Mouse (Mus musculus) gastrocnemius, adult 2 months (tissue): Measurements from ENCODE around the gene Arfip2. TPM values are rescaled to one million over a fixed set of nuclear protein-coding genes. Genes with fewer than 3 reads are reported as not detected.

Experiments
- DNase-seq: peaks from one replicate; pipeline ENCODE4 v3.0.0; 2022
- H3K27ac ChIP-seq: fragments of 200-600 bp; 2 replicates; pipeline ENCODE4 v1.8.1; 2022; ENCODE audit warnings: mild to moderate bottlenecking
- H3K4me3 ChIP-seq: fragments of 200-600 bp; 2 replicates; pipeline ENCODE4 v1.8.1; 2022; ENCODE audit warnings: mild to moderate bottlenecking, moderate library complexity
- CTCF ChIP-seq: fragments of 200-600 bp; IDR thresholded peaks from 2 replicates; pipeline ENCODE4 v1.8.1; 2022; ENCODE audit warnings: antibody characterized with exemption, mild to moderate bottlenecking, moderate library complexity
- intact Hi-C: fragments of 180-260 bp; cut with DNase I; formaldehyde crosslinking; loops from one replicate; pipeline ENCODE4 v1.15.1; 2025
- total RNA-seq, 2 experiments: library from RNA; stranded (reverse); gene quantifications; 2 replicates each; pipeline ENCODE4 v1.2.3; 2021

The Arfip2 gene
- total RNA-seq, 2 experiments from 2014 or later, result 8.8 to 10.5 TPM

DNA sequence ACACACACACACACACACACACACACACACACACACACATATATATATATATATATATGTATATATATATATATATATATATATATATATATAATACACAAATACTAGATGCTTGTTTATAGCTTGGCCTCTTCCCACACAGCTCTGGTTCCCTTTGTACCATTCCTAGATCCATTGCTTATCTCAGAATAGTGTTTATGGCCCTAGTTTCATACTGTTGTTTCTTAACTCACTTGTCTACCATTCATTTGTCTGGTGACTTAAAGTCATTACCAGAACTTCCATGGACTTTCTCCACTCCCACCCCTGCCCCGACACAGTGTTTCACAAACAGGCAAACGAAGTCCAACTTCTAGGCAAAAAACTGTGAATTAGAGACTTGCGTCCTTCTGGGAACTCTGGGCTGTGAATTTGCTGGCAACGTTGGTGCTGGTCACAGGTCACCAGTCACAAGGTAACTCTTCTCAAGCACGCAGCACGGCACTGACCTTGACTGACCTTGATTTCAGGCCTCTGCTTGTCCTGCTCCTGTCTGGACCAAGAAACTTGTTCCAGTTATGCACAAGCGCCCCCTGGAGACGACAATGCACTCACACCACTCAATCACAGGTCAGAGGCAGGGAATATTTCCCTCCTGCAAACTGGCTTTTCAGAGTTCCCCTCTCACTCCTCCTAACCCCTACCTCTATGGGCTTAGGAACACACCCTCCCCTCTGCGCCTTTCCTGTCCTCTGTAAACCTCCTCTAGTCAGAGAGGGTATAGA is 37.2 kb downstream of the Arfip2 start:
- peak; percentile 70 for TF ChIP-seq CTCF
- peak; percentile 71 for DNase-seq
- no peak overlapping the region for H3K4me3 ChIP-seq
- H3K27ac ChIP-seq, result peak overlapping the region; percentile 31; the same call in 1 of the 2 replicates
- intact Hi-C loops, result loop anchor here (1.0 kb wide), 1 partner anchor 69 kb away; no protein-coding TSS in a partner anchor

GRCm38 (mm10) chr7:105590097-105590496 is 50.1 kb downstream of the Arfip2 start:
- Histone ChIP-seq H3K4me3 (no peak overlapping the region), H3K27ac (no peak overlapping the region)
- intact Hi-C loops, result no loop called here
- DNase-seq, result no peak
- TF ChIP-seq CTCF, result no peak

GRCm38 (mm10) chr7:105588325-105588912 is 51.8 kb downstream of the Arfip2 start:
- DNase-seq, result no peak
- intact Hi-C loops, result no loop called here
- TF ChIP-seq CTCF, result no peak
- H3K27ac ChIP-seq, result no peak overlapping the region
- H3K4me3 ChIP-seq, result no peak overlapping the region

Other genes starting within 250 kb of the Arfip2 start
- gene Fam160a2, start 240.4 kb downstream of the Arfip2 start, total RNA-seq, result 10 to 100 TPM in 1 of 2 experiments, 1 to 10 TPM in 1; 9.8 to 10.8 TPM
- not detected for gene Cnga4, start 235.8 kb downstream of the Arfip2 start, total RNA-seq
- gene Cckbr, start 214.7 kb downstream of the Arfip2 start, total RNA-seq, result not detected
- gene Cavin3, start 158.1 kb downstream of the Arfip2 start, total RNA-seq, result 10 to 100 TPM in 1 of 2 experiments, 1 to 10 TPM in 1; 7.6 to 12.7 TPM
- gene Smpd1, start 86.1 kb downstream of the Arfip2 start, total RNA-seq, result 10 to 100 TPM; 53.4 to 56.8 TPM
- gene Apbb1, start 58.8 kb downstream of the Arfip2 start, total RNA-seq, result 1 to 10 TPM; 7.1 to 7.2 TPM
- gene Hpx, start 40.3 kb downstream of the Arfip2 start, total RNA-seq, result not detected
- gene Trim3, start 6.8 kb downstream of the Arfip2 start, total RNA-seq, result 10 to 100 TPM; 14.7 to 16.4 TPM
- 10 to 100 TPM; 53.3 to 64.0 TPM for gene Timm10b, start 360 bp downstream of the Arfip2 start, total RNA-seq
- 1 to 10 TPM in 1 of 2 experiments, under 1 TPM in 1; 0.64 to 3.4 TPM for gene Gm45799, start 136 bp upstream of the Arfip2 start, total RNA-seq
- under 1 TPM; 0.36 to 0.59 TPM for gene Dnhd1, start 10.4 kb upstream of the Arfip2 start, total RNA-seq
- 10 to 100 TPM; 41.8 to 49.1 TPM for gene Ilk, start 96.2 kb upstream of the Arfip2 start, total RNA-seq
- 10 to 100 TPM; 12.2 to 12.3 TPM for gene Rrp8, start 97.0 kb upstream of the Arfip2 start, total RNA-seq
- 100 to 1,000 TPM in 1 of 2 experiments, 10 to 100 TPM in 1; 78.6 to 100 TPM for gene Taf10, start 103.9 kb upstream of the Arfip2 start, total RNA-seq
- 10 to 100 TPM; 42.3 to 45.8 TPM for gene Tpp1, start 111.8 kb upstream of the Arfip2 start, total RNA-seq
- gene Dchs1, start 147.2 kb upstream of the Arfip2 start, total RNA-seq, result 1 to 10 TPM; 2.1 to 5.0 TPM
- 100 to 1,000 TPM; 108 to 112 TPM for gene Mrpl17, start 170.7 kb upstream of the Arfip2 start, total RNA-seq